Mouse (Mus musculus): Measurements from ENCODE around the gene Aoc1. TPM values are rescaled to one million over a fixed set of nuclear protein-coding genes. Genes with fewer than 3 reads are reported as not detected.

Gene Aoc1
- not detected for polyA plus RNA-seq (2014; fragmentation: Illumina TruSeq; extraction: RNeasy Lipid Tissue Mini Kit (QIAGEN cat#74804); ENCODE audit: low read depth, low replicate concordance)

DNA sequence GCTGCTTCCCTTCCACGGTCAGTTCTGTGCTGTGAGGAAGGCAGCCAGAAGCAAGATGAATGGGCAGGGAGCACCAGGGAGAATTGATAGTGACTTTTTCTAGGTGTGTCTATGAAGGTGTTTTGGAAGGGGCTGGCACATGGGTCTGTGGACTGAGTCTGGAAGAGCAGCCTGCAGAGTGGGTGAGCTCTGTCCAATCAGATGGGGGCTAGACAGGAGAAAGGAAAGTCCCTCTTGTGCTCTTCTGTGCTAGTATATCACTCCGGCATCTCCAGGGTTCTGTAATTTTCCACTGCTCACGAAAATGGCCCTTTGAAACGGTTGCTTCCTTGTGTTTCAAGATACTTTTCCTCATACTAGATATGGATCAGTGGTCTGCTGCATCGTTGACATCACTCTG is at the start of gene Aoc1:
TSS of gene Aoc1 (plus strand) at position 301 of the 400 bp plus-strand sequence.

DNA sequence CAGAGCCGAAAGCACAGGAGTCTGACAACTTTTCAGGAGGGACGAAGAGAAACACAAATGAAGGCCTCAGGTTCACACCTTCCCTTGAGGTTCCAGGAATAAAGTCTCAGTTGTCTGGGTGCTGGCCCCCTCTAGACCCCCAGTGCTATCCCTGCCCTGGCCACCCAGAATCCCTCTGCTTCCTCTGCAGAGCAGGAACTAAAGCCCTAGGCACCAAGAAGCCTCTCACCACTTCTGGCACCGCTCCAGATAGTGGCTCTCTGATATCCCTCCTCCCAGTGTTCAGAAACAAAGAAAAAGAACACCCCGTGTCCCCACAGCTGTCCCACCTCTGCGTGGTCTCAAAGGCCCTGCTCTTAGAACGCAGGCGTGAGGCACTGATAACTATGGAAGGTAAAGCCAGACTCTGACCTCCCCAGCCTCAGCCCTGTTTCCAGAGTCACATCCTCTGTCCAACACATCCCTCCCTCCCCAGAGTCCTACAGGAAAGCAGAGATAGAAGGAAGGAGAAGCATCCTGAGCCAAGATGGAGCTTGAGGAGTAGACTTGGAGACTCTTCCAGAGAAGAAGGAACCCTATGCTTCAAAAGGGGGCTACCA is 32.2 kb upstream of the Aoc1 start, which contains the start of gene Tmem176a:
TSS of gene Tmem176a (plus strand) at position 549 of the 599 bp plus-strand sequence.

DNA sequence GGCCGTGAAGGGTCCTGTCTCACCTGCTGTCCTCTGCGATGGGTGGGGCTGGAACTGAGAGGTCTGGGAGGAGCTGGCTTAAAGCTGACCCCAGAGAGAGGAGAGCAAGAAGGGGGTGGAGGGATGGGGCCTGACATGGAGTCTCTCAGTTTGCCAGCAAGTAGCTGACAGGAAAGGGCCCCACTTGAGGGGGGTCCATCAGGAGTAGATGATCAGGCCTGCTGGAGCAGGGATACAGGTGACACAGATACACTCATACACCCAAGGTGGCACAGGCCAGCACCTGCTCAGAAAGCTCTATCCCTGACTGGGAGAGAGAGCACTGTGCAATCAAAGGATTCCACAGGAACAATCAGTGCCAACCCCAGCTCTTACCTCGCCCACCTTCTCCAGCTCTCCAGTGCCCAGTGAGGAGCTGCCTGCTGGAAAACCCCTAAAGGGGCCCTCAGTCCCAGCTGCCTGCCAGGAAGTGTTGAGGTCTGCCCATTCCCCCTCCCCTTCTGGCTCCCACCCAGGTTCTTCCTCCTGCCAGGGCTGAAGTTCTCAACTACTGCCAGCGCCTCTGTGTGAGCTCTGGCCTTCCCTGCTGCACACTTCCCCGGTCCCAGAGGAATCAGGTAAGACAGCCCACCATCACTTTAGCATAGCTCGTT is 31.6 kb upstream of the Aoc1 start, which contains the start of gene Tmem176b:
TSS of gene Tmem176b (minus strand) at position 524 of the 653 bp plus-strand sequence.

GRCm38 (mm10) chr6:48929595-48929994 is 56.9 kb downstream of the Aoc1 start, which contains the start of gene 1600015I10Rik:
1600015I10Rik (plus strand) TSS chr6:48929895.

Other genes starting within 250 kb of the Aoc1 start
- not detected for gene AI854703, start 246.1 kb upstream of the Aoc1 start, polyA plus RNA-seq (2014; fragmentation: Illumina TruSeq; extraction: RNeasy Lipid Tissue Mini Kit (QIAGEN cat#74804); ENCODE audit: low read depth, low replicate concordance)
- 8.2 TPM for gene Gimap8, start 225.7 kb upstream of the Aoc1 start, polyA plus RNA-seq (2014; fragmentation: Illumina TruSeq; extraction: RNeasy Lipid Tissue Mini Kit (QIAGEN cat#74804); ENCODE audit: low read depth, low replicate concordance)
- 31.5 TPM for gene Gimap9, start 196.8 kb upstream of the Aoc1 start, polyA plus RNA-seq (2014; fragmentation: Illumina TruSeq; extraction: RNeasy Lipid Tissue Mini Kit (QIAGEN cat#74804); ENCODE audit: low read depth, low replicate concordance)
- 32.8 TPM for gene Gimap4, start 188.3 kb upstream of the Aoc1 start, polyA plus RNA-seq (2014; fragmentation: Illumina TruSeq; extraction: RNeasy Lipid Tissue Mini Kit (QIAGEN cat#74804); ENCODE audit: low read depth, low replicate concordance)
- gene Gimap6, start 164.7 kb upstream of the Aoc1 start, polyA plus RNA-seq (2014; fragmentation: Illumina TruSeq; extraction: RNeasy Lipid Tissue Mini Kit (QIAGEN cat#74804); ENCODE audit: low read depth, low replicate concordance): 17.0 TPM
- gene Gm28053, start 154.3 kb upstream of the Aoc1 start, polyA plus RNA-seq (2014; fragmentation: Illumina TruSeq; extraction: RNeasy Lipid Tissue Mini Kit (QIAGEN cat#74804); ENCODE audit: low read depth, low replicate concordance): not detected
- 1.3 TPM for gene Gimap7, start 154.3 kb upstream of the Aoc1 start, polyA plus RNA-seq (2014; fragmentation: Illumina TruSeq; extraction: RNeasy Lipid Tissue Mini Kit (QIAGEN cat#74804); ENCODE audit: low read depth, low replicate concordance)
- not detected for gene Gimap1, start 133.8 kb upstream of the Aoc1 start, polyA plus RNA-seq (2014; fragmentation: Illumina TruSeq; extraction: RNeasy Lipid Tissue Mini Kit (QIAGEN cat#74804); ENCODE audit: low read depth, low replicate concordance)
- 0.87 TPM for gene Gimap5, start 126.7 kb upstream of the Aoc1 start, polyA plus RNA-seq (2014; fragmentation: Illumina TruSeq; extraction: RNeasy Lipid Tissue Mini Kit (QIAGEN cat#74804); ENCODE audit: low read depth, low replicate concordance)
- gene Gimap3, start 102.0 kb upstream of the Aoc1 start, polyA plus RNA-seq (2014; fragmentation: Illumina TruSeq; extraction: RNeasy Lipid Tissue Mini Kit (QIAGEN cat#74804); ENCODE audit: low read depth, low replicate concordance): 1.8 TPM
- gene Tmem176a, start 32.0 kb upstream of the Aoc1 start, polyA plus RNA-seq (2014; fragmentation: Illumina TruSeq; extraction: RNeasy Lipid Tissue Mini Kit (QIAGEN cat#74804); ENCODE audit: low read depth, low replicate concordance): 74.1 TPM
- gene Tmem176b, start 31.4 kb upstream of the Aoc1 start, polyA plus RNA-seq (2014; fragmentation: Illumina TruSeq; extraction: RNeasy Lipid Tissue Mini Kit (QIAGEN cat#74804); ENCODE audit: low read depth, low replicate concordance): 51.6 TPM
- not detected for gene 1600015I10Rik, start 57.0 kb downstream of the Aoc1 start, polyA plus RNA-seq (2014; fragmentation: Illumina TruSeq; extraction: RNeasy Lipid Tissue Mini Kit (QIAGEN cat#74804); ENCODE audit: low read depth, low replicate concordance)
- gene Doxl2, start 102.1 kb downstream of the Aoc1 start, polyA plus RNA-seq (2014; fragmentation: Illumina TruSeq; extraction: RNeasy Lipid Tissue Mini Kit (QIAGEN cat#74804); ENCODE audit: low read depth, low replicate concordance): not detected
- not detected for gene Svs1, start 114.0 kb downstream of the Aoc1 start, polyA plus RNA-seq (2014; fragmentation: Illumina TruSeq; extraction: RNeasy Lipid Tissue Mini Kit (QIAGEN cat#74804); ENCODE audit: low read depth, low replicate concordance)
- gene Gpnmb, start 163.7 kb downstream of the Aoc1 start, polyA plus RNA-seq (2014; fragmentation: Illumina TruSeq; extraction: RNeasy Lipid Tissue Mini Kit (QIAGEN cat#74804); ENCODE audit: low read depth, low replicate concordance): not detected
- gene Malsu1, start 200.9 kb downstream of the Aoc1 start, polyA plus RNA-seq (2014; fragmentation: Illumina TruSeq; extraction: RNeasy Lipid Tissue Mini Kit (QIAGEN cat#74804); ENCODE audit: low read depth, low replicate concordance): 23.5 TPM